Mouse (Mus musculus) heart, adult 18-20 months (tissue): Measurements from ENCODE around the gene Kpna1. TPM values are rescaled to one million over a fixed set of nuclear protein-coding genes. Genes with fewer than 3 reads are reported as not detected.

Experiments used
- DNase-seq, 2 experiments: peaks; one replicate each; pipeline ENCODE4 v3.0.0; 2021 to 2022; ENCODE audit warnings: mixed read lengths in 1 of 2
- total RNA-seq, 2 experiments: library from RNA; stranded (reverse); gene quantifications; 2 replicates each; pipeline ENCODE4 v1.2.3; 2021

Gene Kpna1
- total RNA-seq, 2 experiments from 2014 or later, result 121 to 132 TPM

DNA sequence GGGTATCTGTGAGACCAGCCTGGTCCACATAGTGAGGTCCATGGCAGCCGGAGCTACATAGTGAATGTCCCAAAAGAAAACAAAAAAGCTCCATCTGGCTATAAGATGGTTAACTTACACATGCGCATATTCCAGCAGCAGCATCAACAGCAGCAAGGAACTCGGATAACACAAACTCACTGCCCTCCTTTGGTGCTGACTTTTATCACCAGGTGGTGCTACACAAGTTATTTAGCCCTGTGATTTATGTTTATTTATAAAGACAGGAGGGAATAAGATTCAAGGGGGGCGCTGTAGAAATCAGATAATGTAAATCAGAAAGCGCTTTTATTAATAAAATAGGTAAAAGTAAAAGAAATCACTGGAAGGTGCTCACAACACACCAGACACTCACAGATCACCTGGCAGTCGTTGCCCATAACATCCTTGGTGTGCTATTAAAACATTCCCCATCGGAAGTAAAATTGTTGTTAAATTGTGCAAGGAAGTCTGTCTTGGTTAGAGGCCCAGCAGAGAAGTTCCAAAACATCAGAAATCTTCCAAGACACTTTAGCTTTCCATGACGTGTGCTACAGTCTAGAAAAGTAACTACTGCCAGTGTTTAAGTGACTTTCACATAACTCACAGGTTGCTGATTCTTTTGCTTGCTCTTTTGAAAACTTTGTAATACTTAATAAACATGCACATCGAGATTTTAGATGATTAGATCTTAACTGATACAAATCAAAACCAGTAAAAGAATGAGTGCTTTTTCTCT is 91.4 kb downstream of the Kpna1 start:
- DNase-seq, result no peak

- DNase-seq, result no peak
These were observed 92.5 kb downstream of the Kpna1 start for GRCm38 (mm10) chr16:36071071-36071449.

DNA sequence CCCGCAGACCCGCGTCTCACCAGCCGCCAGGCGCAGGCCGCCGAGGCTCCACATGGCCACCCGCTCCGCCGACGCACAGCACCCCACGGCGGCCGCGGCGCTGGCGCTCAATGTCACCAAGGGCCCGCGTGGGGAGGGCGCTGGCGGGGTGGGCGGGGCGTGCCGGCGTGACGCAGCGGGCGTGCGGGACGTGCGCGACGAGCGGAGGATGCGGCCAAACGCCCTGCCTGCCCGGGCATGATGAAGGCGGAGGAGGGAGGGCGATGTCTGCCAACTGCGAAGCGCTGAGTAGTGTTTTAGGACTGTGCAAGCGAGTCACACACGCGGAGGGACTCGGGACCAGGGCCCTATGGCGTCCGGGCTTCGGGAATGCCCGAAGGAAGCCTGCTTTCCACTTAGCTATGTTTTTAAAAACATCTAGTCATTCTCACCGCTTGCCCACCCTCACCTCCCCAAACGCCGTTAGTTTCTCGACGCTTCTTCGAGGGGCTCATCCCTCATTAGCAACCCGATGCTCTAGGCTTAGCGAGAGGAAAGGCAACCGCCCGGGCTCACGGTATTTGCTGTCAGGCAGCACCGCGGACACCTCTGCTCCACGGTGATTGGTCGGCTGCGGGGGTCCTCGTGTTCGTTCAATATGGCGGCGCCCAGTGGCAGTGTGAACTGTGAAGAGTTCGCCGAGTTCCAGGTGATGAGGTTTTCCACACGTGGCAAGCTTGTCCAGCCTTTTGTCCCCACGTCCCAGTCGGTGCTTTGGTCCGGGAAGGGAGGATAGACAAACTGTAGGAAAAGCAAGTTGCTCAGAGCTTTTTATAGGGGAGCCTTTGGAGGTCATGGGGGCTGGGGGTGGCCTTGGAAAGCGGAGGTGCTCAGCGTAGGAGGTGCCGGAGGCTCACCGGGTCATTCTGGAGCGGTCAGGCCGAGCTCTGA is 93.2 kb downstream of the Kpna1 start, which contains the start of the genes Fam162a and Ccdc58:
TSS of gene Fam162a (minus strand) at position 145 of the 930 bp plus-strand sequence.
TSS of gene Ccdc58 (plus strand) at position 236 of the 930 bp plus-strand sequence.
- peak; percentile 93 to 96 for DNase-seq

GRCm38 (mm10) chr16:36072410-36073011 is 94.0 kb downstream of the Kpna1 start:
- no peak for DNase-seq

DNA sequence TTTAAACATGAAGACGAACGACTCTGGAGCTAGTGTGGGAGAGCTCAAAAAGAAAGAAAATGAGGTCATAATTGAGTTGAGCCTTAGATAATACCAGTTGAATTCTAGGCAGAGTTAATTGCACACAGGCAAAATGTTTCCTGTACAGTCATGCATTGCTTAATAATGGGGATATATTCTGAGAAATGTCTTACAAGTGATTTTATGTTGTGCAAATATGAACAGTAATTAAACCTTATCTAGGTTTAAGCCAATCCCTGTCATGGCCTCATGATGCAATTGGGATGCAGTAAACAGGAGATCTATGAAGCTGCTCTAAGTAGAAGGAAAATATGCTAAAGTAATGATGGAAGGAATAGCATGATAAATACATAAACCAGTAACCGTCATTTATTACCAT is 96.2 kb downstream of the Kpna1 start:
- DNase-seq, result no peak

DNA sequence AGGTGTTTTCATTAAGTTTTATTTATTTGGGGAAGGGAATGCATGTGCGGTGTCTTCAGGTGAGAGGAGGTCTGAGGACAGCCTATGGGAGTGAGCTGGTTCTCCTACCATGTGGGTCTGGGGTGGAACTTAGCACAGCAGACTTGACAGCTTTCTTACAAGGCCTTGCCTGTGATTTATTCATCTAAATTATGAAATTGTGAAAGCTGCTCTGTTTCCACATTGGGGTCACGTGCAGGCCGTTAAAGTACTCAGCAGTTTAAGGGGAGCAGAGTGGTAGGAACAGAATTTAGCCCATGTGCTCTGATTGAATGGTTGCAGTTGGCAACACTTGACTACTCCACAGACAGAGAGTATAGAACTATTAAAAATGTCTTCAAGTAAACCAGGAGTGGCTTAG is 101.4 kb downstream of the Kpna1 start:
- no peak for DNase-seq

Other genes starting within 250 kb of the Kpna1 start
- 10 to 100 TPM; 56.4 to 59.9 TPM for gene Dirc2, start 209.4 kb upstream of the Kpna1 start, total RNA-seq
- gene Hspbap1, start 208.4 kb upstream of the Kpna1 start, total RNA-seq, result 1 to 10 TPM; 2.4 to 3.2 TPM
- 10 to 100 TPM; 12.2 to 12.9 TPM for gene Parp14, start 107.2 kb upstream of the Kpna1 start, total RNA-seq
- 10 to 100 TPM in 1 of 2 experiments, 1 to 10 TPM in 1; 9.5 to 10.2 TPM for gene Parp9, start 40.3 kb upstream of the Kpna1 start, total RNA-seq
- 10 to 100 TPM; 10.9 to 11.3 TPM for gene Dtx3l, start 39.6 kb upstream of the Kpna1 start, total RNA-seq
- 1 to 10 TPM; 2.6 to 3.0 TPM for gene Wdr5b, start 62.4 kb downstream of the Kpna1 start, total RNA-seq
- gene Fam162a, start 92.8 kb downstream of the Kpna1 start, total RNA-seq, result 100 to 1,000 TPM; 252 to 253 TPM
- 10 to 100 TPM; 30.3 to 36.8 TPM for gene Ccdc58, start 92.9 kb downstream of the Kpna1 start, total RNA-seq
- not detected for gene Csta1, start 152.5 kb downstream of the Kpna1 start, total RNA-seq
- not detected for gene Stfa2l1, start 178.1 kb downstream of the Kpna1 start, total RNA-seq
- gene Gm5483, start 205.5 kb downstream of the Kpna1 start, total RNA-seq, result not detected
- not detected for gene Gm5416, start 231.7 kb downstream of the Kpna1 start, total RNA-seq
- not detected for gene 2010005H15Rik, start 242.7 kb downstream of the Kpna1 start, total RNA-seq